Mouse (Mus musculus) right cerebral cortex, adult 2 months (tissue): ENCODE measurements at regions not wholly inside any gene's neighbourhood (a gene's known extent, or its start where the extent isn't known, plus 50 kb on each side); places are given as distances from the start of the nearest gene placed in this dataset.

Experiments
- DNase-seq, 2 experiments: peaks; one replicate each; pipeline ENCODE4 v3.0.0; 2021 to 2022; ENCODE audit warnings: low spot score in 2 of 2

DNA sequence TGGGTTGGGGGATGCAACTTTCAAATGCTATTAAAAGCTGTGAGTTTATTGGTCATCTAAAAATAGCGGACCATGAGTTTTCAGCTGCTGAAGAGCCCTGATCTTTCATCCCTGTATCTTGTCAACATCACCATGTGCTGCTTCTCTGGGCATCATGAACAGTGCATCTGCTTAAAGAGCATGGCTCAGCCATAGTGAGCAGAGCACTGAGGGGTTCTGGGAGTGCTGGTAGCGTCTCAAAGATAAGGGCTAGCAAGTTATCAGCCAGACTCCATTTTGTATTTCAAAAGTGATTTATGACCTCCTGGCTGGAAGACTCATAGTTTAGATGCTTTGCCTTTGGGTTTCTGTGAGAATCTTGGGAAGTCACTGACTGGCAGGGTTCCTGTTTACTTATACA is 173.5 kb upstream of the Itga4 start:
- no peak for DNase-seq

DNA sequence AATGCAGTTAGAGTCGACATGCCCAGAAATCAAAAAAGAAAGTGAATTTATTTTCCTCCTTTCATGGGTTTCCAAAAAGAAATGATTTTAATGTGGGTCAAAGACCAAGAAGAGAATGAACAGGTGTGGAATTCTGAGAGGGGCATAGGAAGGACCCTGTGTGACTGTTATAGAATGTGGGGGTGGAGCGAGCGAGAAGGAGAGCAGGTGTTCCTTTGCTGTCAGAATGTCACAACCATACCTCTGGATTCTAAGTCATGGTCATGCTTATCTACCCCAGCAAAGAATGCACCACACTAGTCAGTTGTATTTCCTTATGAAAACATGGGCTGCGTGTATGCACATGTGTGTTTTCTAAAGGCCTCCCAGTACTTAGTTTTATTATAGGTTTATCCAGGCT is 168.9 kb upstream of the Itga4 start:
- DNase-seq = no peak

GRCm38 (mm10) chr2:79086857-79087578 is 168.2 kb upstream of the Itga4 start:
- no peak for DNase-seq

- DNase-seq = no peak
These were observed 167.5 kb upstream of the Itga4 start for GRCm38 (mm10) chr2:79087600-79088205.

- DNase-seq = no peak
These were observed 165.0 kb upstream of the Itga4 start for GRCm38 (mm10) chr2:79090273-79090672.

DNA sequence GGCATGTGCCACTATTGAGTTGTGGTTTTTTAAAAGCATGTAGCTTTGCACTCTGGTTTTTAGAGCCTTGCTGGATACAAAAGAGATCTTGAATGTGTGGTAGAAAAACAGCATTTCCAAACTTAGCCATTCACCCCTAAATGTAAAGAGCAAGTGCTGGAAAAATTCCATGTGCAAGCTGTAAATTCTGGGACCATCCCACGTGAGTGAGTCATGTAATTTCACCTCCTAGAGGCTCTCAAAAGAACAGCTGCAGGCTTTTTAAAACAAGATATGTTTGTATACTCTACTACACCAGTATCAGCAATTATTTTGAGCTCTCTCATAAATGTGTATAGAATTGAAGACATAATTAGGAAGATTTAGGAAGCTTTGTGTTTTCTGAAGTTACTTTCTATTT is 160.9 kb upstream of the Itga4 start:
- peak; percentile 29 to 60 for DNase-seq

DNA sequence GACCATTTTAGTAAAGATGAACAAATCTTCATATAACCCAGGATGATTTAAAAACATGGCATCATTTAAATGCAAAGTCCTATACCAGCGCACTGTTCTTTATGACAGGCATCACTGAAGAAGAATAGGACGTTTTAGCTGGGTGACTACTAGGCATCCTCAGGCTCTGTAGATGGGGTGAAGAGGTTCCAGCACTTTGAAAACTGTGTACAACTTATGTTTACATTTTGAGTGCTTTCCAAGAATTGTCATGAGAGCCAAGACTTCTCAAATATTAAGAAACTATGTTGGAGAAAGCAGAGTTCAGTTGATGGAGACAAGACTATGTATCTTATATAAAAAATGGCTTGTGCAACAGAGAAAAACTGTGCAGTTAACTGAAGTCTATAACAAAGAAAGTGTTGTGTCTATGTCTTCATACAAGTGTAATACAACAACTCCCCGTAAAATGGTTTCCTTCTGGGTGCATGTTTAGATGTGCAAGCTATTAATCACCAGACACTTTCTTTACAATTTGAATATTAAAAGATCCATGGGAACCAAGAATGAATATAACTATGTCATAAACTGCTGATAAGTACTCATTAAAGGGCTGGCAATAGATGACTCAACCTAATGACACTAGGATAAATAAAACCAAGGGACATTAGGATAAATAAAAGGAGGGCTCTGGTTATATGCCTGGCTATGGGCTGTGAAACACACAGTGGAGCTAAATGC is 158.5 kb upstream of the Itga4 start:
- no peak for DNase-seq

GRCm38 (mm10) chr2:79099601-79100000 is 155.6 kb upstream of the Itga4 start:
- DNase-seq = no peak

DNA sequence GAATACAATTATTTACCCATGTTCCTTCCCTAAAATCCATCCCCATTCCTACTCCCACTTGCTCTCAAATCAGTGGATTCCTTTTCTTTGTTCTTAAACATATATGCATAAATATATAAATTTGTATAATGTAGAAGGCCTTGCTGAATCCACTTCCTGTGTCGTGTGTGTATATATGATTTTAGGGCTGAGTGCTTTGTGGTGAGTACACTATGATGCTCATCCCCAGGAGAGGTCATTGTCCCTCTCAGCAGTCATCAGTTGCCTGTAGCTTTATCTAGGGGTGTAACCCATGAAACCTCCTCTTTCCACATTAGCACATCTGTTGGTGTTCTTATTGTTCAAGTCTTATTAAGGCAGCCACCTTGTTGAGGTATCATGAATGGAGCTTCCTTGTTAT is 143.6 kb upstream of the Itga4 start:
- no peak for DNase-seq

- DNase-seq = no peak
These were observed 143.2 kb upstream of the Itga4 start for GRCm38 (mm10) chr2:79112076-79112475.

DNA sequence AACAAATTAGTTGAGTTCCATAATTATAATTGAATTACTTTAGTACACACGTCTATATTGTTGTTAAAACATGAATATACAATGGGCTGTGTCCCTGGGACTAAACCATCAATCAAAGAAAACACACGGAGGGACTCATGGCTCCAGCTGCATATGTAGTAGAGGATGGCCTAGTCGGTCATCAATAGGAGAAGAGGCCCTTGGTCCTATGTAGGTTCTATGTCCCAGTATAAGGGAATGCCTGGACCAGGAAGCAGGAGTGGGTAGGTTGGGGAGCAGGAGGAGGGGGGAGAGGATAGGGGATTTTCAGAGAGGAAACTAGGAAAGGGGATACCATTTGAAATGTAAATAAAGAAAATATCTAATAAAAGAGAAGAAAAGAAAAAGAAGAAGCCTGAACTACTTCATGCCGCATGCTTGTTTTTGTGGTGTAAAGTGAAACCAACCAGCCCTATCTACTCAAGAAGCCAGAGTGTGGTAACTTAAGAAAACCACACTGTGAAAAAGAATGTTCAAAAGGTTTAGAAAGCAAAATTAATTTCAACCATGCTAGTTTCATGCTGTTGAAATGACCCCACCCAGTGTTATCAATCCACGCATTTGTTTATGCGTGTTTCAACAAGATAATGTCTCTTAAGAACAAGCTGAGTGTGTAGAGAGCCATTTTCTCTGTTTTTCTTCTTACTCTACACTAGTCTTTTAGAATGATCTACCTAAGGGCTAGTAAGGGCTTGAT is 134.4 kb upstream of the Itga4 start:
- DNase-seq = no peak

GRCm38 (mm10) chr2:79122530-79122929 is 132.7 kb upstream of the Itga4 start:
- DNase-seq = no peak

DNA sequence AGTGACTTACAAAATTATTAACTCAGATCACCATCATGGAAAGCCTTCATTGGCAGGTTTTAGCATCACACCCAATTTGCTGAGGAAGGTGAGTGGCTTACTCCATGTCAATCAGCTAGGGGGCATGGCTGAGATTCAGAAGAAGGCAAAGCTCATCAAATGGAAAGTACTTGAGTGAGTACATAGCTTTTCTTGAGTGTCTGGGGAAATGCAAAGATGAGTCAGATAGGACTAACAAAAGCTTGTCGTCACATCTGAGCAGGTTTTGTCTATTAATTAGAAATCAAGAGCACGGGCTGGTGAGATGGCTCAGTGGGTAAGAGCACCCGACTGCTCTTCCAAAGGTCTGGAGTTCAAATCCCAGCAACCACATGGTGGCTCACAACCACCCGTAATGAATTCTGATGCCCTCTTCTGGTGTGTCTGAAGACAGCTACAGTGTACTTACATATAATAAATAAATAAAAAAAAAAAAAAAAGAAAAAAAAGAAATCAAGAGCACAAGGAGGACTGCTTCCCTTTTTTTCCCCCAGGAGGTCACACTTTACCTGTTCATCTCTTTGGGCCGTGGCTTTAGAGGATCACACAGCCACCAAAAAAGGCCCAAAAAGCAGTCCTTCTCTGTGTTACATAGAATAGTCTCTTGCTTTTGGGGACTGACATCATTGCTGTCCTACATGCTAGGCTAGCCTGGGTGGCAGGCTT is 130.8 kb upstream of the Itga4 start:
- DNase-seq = no peak

GRCm38 (mm10) chr2:79126170-79126879 is 128.9 kb upstream of the Itga4 start:
- no peak for DNase-seq

GRCm38 (mm10) chr2:79126996-79127741 is 128.1 kb upstream of the Itga4 start:
- no peak for DNase-seq

DNA sequence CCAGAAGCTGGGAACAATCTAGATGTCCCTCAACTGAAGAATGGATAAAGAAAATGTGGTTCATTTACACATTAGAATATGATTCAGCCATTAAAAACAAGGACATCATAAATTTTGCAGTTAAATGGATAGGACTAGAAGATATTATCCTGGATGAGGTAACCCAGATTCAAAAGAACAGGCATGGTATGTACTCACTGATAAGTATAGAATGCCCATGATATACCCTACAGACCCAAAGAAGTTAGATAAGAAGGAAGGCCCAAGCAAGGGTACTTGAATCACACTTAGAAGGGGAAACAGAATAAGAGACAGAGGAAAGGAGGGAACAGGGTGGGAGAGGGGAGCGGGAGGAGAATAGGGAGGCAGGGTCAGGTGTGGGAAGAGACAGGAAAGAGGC is 127.4 kb upstream of the Itga4 start:
- DNase-seq = no peak

GRCm38 (mm10) chr2:79130660-79131059 is 124.6 kb upstream of the Itga4 start:
- no peak for DNase-seq

GRCm38 (mm10) chr2:79131235-79131634 is 124.0 kb upstream of the Itga4 start:
- DNase-seq = no peak

- no peak for DNase-seq
These were observed 123.3 kb upstream of the Itga4 start for GRCm38 (mm10) chr2:79131743-79132517.

DNA sequence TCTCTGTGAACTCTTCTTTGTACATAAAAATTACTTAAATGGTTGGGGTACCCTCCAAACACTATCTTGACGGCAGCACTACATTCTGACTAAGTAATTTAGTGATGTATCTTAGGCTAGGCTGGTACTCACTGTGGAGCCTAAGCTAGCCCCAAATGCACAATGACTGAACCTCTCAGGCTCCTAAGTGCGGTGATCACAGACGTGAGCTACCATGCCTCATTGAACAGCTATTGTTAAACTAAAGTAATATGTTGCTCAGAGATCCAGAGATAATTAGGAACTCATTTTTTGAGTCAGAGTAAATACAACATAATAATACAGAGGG is 122.7 kb upstream of the Itga4 start:
- no peak for DNase-seq
